Mouse (Mus musculus) left cerebral cortex, adult 11 months (tissue): Measurements from ENCODE around the gene Med6.

ENCODE experiments used
- DNase-seq: peaks from one replicate; pipeline ENCODE4 v3.0.0; 2022; ENCODE audit warnings: low spot score

The Med6 gene

GRCm38 (mm10) chr12:81594902-81595671, at the start of gene Med6:
Med6 (minus strand) TSS chr12:81595008.
- peak; percentile 87 for DNase-seq

DNA sequence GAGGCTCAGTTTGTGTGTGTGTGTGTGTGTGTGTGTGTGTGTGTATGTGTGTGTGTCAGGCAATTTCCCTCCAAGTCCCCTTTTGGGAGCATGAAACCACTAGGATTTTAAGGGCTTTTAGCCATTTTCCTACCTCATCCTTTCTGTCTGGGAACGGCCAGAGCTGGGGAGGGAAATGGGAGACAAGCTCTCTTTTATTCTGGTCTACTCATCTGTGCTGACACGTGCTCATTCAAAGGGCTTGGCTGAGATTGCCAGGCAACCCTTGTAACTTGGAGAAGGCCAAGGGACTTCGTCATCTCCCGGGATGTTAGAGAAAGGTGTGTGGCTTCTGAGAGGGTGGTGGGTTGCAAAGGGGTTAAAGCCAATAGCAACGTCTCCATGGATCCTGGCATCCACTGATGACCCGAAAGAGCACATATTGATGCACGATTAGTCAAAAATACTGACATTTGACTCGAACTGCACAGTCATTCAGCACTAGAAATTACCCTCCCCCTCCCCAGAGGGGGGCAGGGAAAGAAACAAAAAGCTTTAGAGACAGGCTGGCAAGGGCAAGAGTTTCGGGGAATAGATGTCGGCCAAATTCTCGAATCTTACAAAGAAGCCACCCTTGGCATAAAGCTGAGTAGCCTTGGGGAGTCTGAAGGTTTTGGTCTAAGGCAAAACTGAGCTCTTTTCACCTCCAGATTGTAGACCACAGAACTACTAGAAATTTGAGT, 47.7 kb upstream of the Med6 start:
- DNase-seq = peak; percentile 27

DNA sequence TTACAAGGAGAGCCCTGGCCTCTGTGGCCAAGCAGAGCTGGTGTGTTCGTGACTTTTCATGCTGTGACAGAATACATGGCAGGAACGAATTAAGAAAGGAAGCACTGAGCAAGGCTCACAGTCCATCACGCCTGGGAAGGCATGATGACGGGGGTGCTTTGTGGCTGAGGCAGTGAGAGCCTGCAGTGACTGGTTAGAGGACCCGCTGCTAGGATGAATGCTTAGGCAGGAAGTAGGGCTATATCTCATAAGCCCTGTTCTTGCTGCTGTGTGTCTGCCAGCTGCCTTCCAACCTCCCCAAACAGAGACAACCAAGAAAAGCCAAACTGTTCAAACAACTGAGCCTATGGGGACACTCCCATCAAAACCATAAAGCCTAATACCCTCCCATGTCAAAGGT, 45.8 kb upstream of the Med6 start:
- no peak for DNase-seq

- DNase-seq = no peak
These were observed 38.4 kb upstream of the Med6 start for GRCm38 (mm10) chr12:81633246-81633645.

DNA sequence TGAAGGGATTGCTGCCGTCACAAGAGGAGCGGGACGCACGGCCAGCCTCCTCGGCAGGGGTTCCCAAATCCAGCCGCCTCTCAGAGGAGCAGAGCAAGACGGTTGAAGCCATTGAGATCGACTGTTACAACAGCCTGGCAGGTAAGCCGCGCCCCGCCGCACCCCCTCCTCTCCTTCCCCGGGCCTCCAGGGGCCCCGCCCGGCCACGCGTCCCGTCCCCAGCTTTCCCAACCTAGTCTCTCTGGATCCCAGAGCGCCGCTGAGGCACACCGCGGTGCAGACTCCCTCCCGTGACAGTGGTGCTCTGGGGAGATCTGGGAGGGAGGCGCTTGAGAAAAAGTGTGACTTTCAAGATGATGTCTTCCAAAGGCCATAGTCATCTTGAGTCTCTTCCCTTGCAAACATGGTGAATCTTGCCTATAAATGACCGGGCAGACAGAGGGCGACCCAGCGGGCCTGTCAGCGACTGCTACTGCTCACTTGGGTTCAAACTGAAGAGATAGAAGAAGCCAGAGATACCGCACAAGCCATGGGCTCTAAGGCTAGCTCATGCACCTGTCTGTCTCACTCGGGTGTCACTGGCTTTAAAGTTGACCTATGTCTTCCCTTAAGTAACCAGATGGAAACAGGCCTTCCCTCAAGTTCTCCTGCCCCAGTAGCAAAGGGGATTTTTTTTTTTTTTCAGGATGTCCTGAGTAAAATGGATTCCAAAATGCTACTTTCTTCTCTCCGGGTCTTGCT, 37.0 kb upstream of the Med6 start:
- no peak for DNase-seq

- DNase-seq = peak; percentile 22
These were observed 36.3 kb upstream of the Med6 start, which contains the start of gene Ttc9 for GRCm38 (mm10) chr12:81630915-81631660. Ttc9 (plus strand) TSS chr12:81631249.

- peak; percentile 45 for DNase-seq
These were observed 35.7 kb upstream of the Med6 start for GRCm38 (mm10) chr12:81630520-81630914.

DNA sequence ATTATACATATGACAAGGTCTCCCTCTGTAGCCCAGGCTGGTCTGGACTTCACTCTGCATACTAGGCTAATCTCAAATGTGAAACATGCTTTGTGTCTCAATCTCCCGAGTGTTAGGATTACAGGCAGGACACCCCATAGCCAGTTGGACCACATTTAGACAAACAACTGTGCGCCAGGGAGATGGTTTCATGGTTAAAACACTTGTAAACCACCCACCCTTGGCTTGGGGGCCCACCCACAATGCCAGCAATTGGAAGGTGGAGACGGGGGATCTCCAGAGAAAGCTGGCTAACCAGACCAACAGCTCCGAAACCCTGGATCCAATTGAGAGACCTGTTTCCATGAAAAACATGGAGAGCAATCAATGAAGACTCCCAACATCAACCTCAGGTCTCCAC, 33.3 kb upstream of the Med6 start:
- no peak for DNase-seq

DNA sequence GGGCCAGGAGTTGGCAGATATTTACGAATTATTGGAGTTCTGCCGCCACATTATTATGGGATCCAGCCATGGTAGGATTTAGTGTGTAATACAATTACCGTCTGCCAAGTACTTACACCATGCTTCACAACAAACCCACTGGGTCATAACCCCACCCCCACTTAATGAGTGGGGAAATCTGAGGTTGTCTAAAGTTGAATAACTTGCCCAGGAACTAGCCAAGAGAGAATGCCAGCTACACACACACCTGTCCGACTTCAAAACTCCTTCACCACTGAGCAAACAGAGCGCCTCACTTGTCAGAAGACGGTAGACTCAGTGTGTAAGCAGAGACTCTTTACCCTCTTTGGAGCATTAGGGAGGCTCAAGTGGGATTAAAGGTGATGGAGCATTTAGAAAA, 32.6 kb upstream of the Med6 start:
- no peak for DNase-seq

DNA sequence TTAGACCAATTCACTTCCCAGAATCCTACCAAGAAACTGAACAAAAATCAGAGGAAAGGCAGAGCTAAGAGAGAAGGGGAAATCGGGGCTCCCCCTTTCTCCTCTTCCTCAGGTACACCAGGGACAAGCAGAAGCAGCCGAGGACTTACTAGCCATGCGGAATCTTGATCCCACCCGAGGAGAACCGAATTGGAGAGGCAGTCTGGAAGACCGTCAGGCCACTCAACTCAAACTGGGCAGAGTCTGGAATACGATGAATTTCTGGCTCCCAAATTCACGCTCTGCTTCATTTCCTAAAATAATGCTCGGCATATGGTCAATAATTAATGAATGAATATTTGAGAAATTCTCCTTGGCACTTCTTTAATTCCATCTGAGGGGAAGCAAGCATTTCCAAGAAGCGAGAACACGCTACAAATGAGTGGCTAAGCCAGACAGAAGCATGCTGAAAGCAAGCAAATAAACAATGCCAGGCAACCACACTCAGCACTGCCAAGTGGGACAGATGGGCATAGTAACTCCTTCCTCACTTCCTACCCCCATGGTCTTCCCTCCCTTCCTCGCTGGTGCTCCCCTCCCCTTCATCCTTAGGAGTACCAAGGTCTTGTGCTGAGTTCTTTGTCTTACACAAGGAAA, 31.5 kb upstream of the Med6 start:
- DNase-seq = no peak

DNA sequence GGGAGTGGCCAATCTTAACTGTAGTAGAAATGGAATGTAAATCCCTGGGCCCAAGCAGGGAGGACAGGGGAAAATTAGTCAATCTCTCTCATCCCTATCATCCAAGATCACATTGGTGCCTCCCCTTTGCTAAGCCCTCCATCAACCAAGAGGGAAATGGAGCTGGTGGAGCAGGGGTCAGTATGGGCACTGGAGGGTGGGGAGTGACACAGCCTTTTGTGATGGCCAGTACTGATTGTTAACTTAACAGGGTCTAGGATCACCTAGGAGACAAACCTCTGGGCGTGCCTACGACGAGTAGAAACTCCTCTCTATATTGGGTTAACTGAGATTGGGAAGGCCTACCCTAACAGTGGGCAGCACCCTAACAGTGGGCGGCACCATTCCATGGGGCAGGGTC, 28.6 kb upstream of the Med6 start:
- DNase-seq = no peak

GRCm38 (mm10) chr12:81619302-81619701, 24.5 kb upstream of the Med6 start:
- peak; percentile 66 for DNase-seq

DNA sequence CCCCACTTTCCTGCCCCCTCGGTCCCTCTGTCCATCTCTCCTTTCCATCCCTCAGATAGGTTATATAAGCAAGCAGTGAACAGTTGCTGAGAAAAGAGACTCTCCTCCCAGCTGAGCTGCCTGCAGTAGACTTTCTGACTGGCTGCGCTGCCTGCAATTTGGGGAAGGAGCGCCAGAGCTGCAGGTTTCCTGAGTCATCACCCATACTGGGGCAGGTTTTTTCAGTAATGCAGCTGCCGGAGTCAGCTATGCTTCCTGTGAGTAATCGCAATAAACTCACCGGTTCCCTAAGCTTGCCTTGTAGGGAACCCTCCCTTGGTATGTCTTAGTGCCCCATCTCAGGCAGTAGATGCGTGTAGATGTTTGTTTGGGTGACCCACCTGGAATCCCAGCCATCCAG, 22.2 kb upstream of the Med6 start:
- peak; percentile 37 for DNase-seq

- peak; percentile 19 for DNase-seq
These were observed 21.0 kb upstream of the Med6 start for GRCm38 (mm10) chr12:81615807-81616206.

GRCm38 (mm10) chr12:81609445-81609844, 14.6 kb upstream of the Med6 start:
- DNase-seq = no peak

GRCm38 (mm10) chr12:81604995-81605784, 10.4 kb upstream of the Med6 start:
- no peak for DNase-seq

- DNase-seq = no peak
These were observed 1.9 kb upstream of the Med6 start for GRCm38 (mm10) chr12:81596547-81597262.

GRCm38 (mm10) chr12:81568374-81568773, 26.4 kb downstream of the Med6 start, which contains the start of gene Adam21:
Adam21 (minus strand) TSS chr12:81568474.
- no peak for DNase-seq

- no peak for DNase-seq
These were observed 26.9 kb downstream of the Med6 start for GRCm38 (mm10) chr12:81567931-81568330.

GRCm38 (mm10) chr12:81564173-81564572, 30.6 kb downstream of the Med6 start:
- DNase-seq = no peak
